Mouse (Mus musculus) heart, embryonic 16.5 days (tissue): ENCODE data around the gene Il33. TPM values are rescaled to one million over a fixed set of nuclear protein-coding genes. Genes with fewer than 3 reads are reported as not detected.

Source experiments
- ATAC-seq: fragments of 200-750 bp; cut with Nextera tagmentation; replicated peaks from 2 replicates; pipeline ENCODE4 v1.8.0; 2017; ENCODE audit warnings: moderate number of reproducible peaks; ENCODE audit not compliant: insufficient read depth, low FRiP score; ENCODE audit errors: extremely low read depth
- H3K27ac ChIP-seq: fragments of 300-500 bp; sonication (generic); 2 replicates; pipeline ENCODE4 v1.5.1; 2014; ENCODE audit warnings: mild to moderate bottlenecking, low read length, control low read depth, moderate library complexity
- H3K27me3 ChIP-seq: fragments of 300-500 bp; sonication (generic); 2 replicates; pipeline ENCODE4 v1.6.1; 2014; ENCODE audit warnings: low read length, mixed read lengths; ENCODE audit not compliant: control insufficient read depth, insufficient read depth
- H3K36me3 ChIP-seq: fragments of 300-500 bp; sonication (generic); 2 replicates; pipeline ENCODE4 v1.6.1; 2014; ENCODE audit not compliant: control insufficient read depth, insufficient read depth
- H3K4me1 ChIP-seq: fragments of 300-500 bp; sonication (generic); 2 replicates; pipeline ENCODE4 v1.6.1; 2014; ENCODE audit warnings: low read length, mixed read lengths; ENCODE audit not compliant: control insufficient read depth, insufficient read depth
- H3K4me2 ChIP-seq: fragments of 300-500 bp; sonication (generic); 2 replicates; pipeline ENCODE4 v1.6.1; 2014; ENCODE audit warnings: low read depth, mild to moderate bottlenecking, control low read depth, low read length
- H3K4me3 ChIP-seq: fragments of 300-500 bp; sonication (generic); 2 replicates; pipeline ENCODE4 v1.5.1; 2014; ENCODE audit warnings: mild to moderate bottlenecking, control low read depth, low read length
- H3K9ac ChIP-seq: fragments of 300-500 bp; sonication (generic); 2 replicates; pipeline ENCODE4 v1.6.1; 2014; ENCODE audit warnings: low read length, control low read depth
- H3K9me3 ChIP-seq: fragments of 300-500 bp; sonication (generic); replicated peaks from 2 replicates; pipeline ENCODE4 v1.6.1; 2016; ENCODE audit warnings: low read length; ENCODE audit not compliant: control insufficient read depth
- WGBS: fragments of 180-500 bp; shearing (Covaris S2); extraction: QIAGEN DNeasy Blood & Tissue Kit; methylation state at CpG from one replicate; pipeline ENCODE4 v1.1.7; 2014; 5-methylcytosine and 5-hydroxymethylcytosine counted together
- polyA plus RNA-seq: library from polyadenylated mRNA; unstranded; fragments of >200 nt; fragmentation: Nextera tagmentation; extraction: Ambion mirVana; gene quantifications from 2 replicates; pipeline ENCODE4 v1.2.1, GENCODE M21; 2015

Il33 gene
- polyA plus RNA-seq: 8.1 and 9.7 TPM in 2 replicates

DNA sequence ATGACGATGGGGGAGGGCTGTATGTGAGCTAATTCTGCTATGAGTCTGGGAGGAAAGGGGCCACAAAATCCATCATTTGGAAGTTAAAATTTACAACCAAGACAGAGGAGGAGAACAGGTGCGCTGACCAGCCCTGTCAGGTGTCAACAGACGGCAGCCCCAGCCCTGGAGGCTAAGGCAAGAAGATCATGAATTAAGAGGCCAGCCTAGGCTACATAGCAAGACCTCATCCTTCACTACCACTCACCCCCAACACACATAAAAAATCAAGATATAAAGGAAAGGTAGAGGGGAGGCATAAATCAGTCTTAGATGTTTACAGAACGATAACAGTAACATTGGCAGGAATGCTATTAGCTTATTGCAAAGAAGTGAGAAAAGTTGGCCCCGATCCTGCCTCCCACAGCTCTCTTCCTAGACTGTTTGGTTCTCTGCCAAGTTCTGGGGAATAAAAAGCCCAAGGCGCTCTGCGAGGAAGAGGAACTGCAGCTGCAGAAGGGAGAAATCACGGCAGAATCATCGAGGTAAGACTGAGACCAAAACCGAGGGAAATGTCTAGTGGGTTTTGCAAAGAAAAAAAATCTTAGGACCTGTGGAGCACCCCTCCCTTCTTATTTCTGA lies at the start of gene Il33:
Gene Il33 (plus strand): TSS at position 477 of the 621 bp plus-strand sequence.
- peaks cover 20% of the 10 kb centered on the region for H3K4me1 ChIP-seq

GRCm38 (mm10) chr19:29877422-29878291 lies 47.3 kb upstream of the Il33 start:
- no peak for ATAC-seq
- Histone ChIP-seq H3K27ac (no peak overlapping the region), H3K27me3 (no peaks in the 10 kb centered on the region)

More for the DNA sequence above, at the start of gene Il33:
- no peak for ATAC-seq
- no peaks in the 10 kb centered on the region for H3K36me3 ChIP-seq
- H3K9ac ChIP-seq: no peak within 1 kb of the TSS
- H3K9me3 ChIP-seq: no peaks in the 10 kb centered on the region
- peak within 1 kb of the TSS; percentile 27 for H3K4me3 ChIP-seq
- peak within 1 kb of the TSS; percentile 54 for H3K4me2 ChIP-seq
- WGBS: 17% methylated on average over 10 of the region's 10 CpGs
- no peaks in the 10 kb centered on the region for H3K27me3 ChIP-seq
- no peak within 1 kb of the TSS for H3K27ac ChIP-seq

GRCm38 (mm10) chr19:29878896-29879504 lies 45.9 kb upstream of the Il33 start:
- H3K9ac ChIP-seq: no peak overlapping the region
- no peak overlapping the region for H3K4me3 ChIP-seq
- 68% methylated on average over 8 of the region's 8 CpGs for WGBS

More at GRCm38 (mm10) chr19:29877422-29878291, 47.3 kb upstream of the Il33 start:
- Histone ChIP-seq H3K36me3 (no peaks in the 10 kb centered on the region), H3K4me2 (no peak overlapping the region), H3K4me1 (no peaks in the 10 kb centered on the region), H3K4me3 (no peak overlapping the region), H3K9ac (no peak overlapping the region), H3K9me3 (no peaks in the 10 kb centered on the region)
- WGBS: 67% methylated on average over 10 of the region's 10 CpGs

DNA sequence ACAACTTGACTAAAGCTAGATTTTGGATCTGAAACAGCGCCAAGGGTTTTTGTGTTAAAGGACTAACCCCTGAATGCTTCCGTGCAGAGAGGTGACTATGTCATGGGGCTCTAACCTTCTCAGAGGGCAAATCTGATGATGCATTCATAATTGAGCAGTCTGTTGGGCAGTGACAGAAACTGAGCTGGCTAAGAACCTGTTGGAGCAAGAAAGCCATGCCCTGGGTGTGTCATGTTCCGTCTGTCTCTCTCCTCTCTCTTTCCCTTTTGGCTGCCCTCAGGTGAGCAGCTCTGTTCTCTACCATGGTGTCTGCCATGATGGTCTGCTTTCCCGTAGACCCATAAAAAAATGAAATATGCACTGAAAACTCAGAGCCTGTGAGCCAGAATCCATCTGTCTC lies 44.0 kb upstream of the Il33 start:
- no peak for ATAC-seq
- Histone ChIP-seq H3K4me1 (no peaks in the 10 kb centered on the region), H3K4me3 (no peak overlapping the region), H3K27me3 (no peaks in the 10 kb centered on the region), H3K4me2 (no peak overlapping the region), H3K9me3 (no peaks in the 10 kb centered on the region), H3K9ac (no peak overlapping the region), H3K36me3 (no peaks in the 10 kb centered on the region), H3K27ac (no peak overlapping the region)
- WGBS: 78% methylated on average over 4 of the region's 4 CpGs

More at GRCm38 (mm10) chr19:29878896-29879504, 45.9 kb upstream of the Il33 start:
- no peaks in the 10 kb centered on the region for H3K9me3 ChIP-seq
- H3K4me2 ChIP-seq: no peak overlapping the region
- H3K4me1 ChIP-seq: no peaks in the 10 kb centered on the region
- no peak for ATAC-seq
- no peak overlapping the region for H3K27ac ChIP-seq
- H3K27me3 ChIP-seq: no peaks in the 10 kb centered on the region
- H3K36me3 ChIP-seq: no peaks in the 10 kb centered on the region

GRCm38 (mm10) chr19:29882696-29883095 lies 42.2 kb upstream of the Il33 start:
- H3K9ac ChIP-seq: no peak overlapping the region
- 68% methylated on average over 3 of the region's 3 CpGs for WGBS
- no peaks in the 10 kb centered on the region for H3K36me3 ChIP-seq
- H3K4me2 ChIP-seq: no peak overlapping the region
- no peaks in the 10 kb centered on the region for H3K9me3 ChIP-seq
- ATAC-seq: no peak
- H3K27me3 ChIP-seq: no peaks in the 10 kb centered on the region
- no peak overlapping the region for H3K4me3 ChIP-seq
- no peak overlapping the region for H3K27ac ChIP-seq
- H3K4me1 ChIP-seq: no peaks in the 10 kb centered on the region

GRCm38 (mm10) chr19:29885548-29885947 lies 39.4 kb upstream of the Il33 start:
- Histone ChIP-seq H3K27me3 (no peaks in the 10 kb centered on the region), H3K9me3 (no peaks in the 10 kb centered on the region), H3K4me1 (no peaks in the 10 kb centered on the region), H3K36me3 (no peaks in the 10 kb centered on the region), H3K27ac (no peak overlapping the region), H3K4me2 (no peak overlapping the region), H3K4me3 (no peak overlapping the region), H3K9ac (no peak overlapping the region)
- no peak for ATAC-seq
- WGBS: 67% methylated on average over 6 of the region's 6 CpGs

- Histone ChIP-seq H3K27me3 (no peaks in the 10 kb centered on the region), H3K9ac (no peak overlapping the region), H3K4me3 (no peak overlapping the region), H3K27ac (no peak overlapping the region), H3K9me3 (no peaks in the 10 kb centered on the region), H3K4me1 (no peaks in the 10 kb centered on the region), H3K4me2 (no peak overlapping the region), H3K36me3 (no peaks in the 10 kb centered on the region)
- no peak for ATAC-seq
- WGBS: 77% methylated on average over 2 of the region's 2 CpGs
These were observed 37.4 kb upstream of the Il33 start for GRCm38 (mm10) chr19:29887476-29887875.

DNA sequence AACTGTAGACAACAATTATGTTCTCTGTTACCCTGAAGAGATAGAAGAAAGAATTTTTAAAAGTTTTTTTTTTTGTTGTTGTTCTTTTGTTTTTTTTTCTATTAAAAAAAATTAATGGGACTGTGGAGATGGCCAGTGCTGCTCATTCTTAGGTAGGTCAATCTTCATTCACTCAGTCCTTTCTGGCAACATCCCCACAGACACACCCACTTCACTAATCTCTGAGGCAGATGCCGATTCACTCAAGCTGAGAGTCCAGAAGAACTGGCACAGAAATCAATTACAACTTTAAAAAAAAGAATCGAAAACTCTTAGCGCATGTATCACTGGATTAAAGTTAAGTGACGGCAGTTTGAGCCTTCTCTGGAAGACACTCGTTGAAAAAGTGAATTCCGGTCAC lies 36.0 kb upstream of the Il33 start:
- no peak overlapping the region for H3K27ac ChIP-seq
- no peak overlapping the region for H3K4me2 ChIP-seq
- no peaks in the 10 kb centered on the region for H3K27me3 ChIP-seq
- no peaks in the 10 kb centered on the region for H3K4me1 ChIP-seq
- no peak overlapping the region for H3K9ac ChIP-seq
- WGBS: 79% methylated on average over 6 of the region's 6 CpGs
- no peaks in the 10 kb centered on the region for H3K9me3 ChIP-seq
- ATAC-seq: no peak
- no peaks in the 10 kb centered on the region for H3K36me3 ChIP-seq
- H3K4me3 ChIP-seq: no peak overlapping the region

DNA sequence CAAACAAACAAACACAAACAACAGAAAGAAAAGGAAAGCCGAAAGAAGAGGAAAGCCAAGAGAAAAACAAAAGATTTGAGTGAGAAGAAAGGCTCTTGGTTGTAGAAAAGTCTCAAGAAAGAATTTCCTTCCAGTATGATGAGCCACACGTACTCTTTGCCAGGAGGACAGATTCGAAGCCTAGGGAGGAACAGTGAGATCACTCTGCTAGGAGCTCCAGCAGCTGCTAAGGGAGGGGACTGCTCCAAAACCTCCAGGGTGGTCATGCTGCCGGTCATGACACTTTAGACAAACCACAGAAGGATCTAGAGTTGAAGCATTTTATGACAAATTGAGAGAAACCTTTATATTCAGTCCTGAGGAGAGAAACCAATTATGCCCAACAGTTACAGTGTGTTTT lies 32.9 kb upstream of the Il33 start:
- Histone ChIP-seq H3K4me2 (no peak overlapping the region), H3K9ac (no peak overlapping the region), H3K27me3 (no peaks in the 10 kb centered on the region), H3K4me3 (no peak overlapping the region), H3K4me1 (no peaks in the 10 kb centered on the region), H3K36me3 (no peaks in the 10 kb centered on the region), H3K27ac (no peak overlapping the region), H3K9me3 (no peaks in the 10 kb centered on the region)
- WGBS: 53% methylated on average over 4 of the region's 4 CpGs
- no peak for ATAC-seq
